Mouse (Mus musculus) megakaryocyte, embryonic 14.5 days (primary cell): ENCODE results near the gene Cysrt1.

ENCODE experiments used
- FLI1 ChIP-seq: IDR thresholded peaks from 2 replicates; pipeline ENCODE4 v1.6.1; 2012; ENCODE audit warnings: low read length, inconsistent platforms, mixed read lengths
- GATA1 ChIP-seq: IDR thresholded peaks from 3 replicates; pipeline ENCODE4 v1.6.1; 2012; ENCODE audit warnings: mixed read lengths, low read length, inconsistent platforms, borderline replicate concordance

DNA sequence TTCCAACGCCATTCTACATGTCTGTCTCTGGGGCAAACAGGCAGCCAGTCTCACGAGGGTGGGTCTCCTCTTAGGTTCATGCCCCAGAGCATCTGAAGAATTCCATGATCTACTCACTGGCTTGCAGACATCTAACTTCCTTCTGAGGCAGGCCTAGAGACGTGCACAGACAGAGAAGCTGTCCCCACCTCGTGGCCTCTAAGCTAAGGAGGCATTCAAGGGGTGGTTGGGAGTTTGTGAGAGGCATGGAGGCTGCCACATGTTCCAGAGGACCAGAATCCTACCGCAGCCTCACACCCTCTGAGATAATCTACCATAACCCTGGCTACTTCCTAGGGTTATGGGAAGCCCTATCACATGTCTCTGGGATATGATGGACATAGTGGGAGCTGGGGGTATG is 48.2 kb downstream of the Cysrt1 start:
- TF ChIP-seq GATA1 (no peak), FLI1 (no peak)
